24 mouse cellular contexts compared by ENCODE assay signal in the genomic region with DNA sequence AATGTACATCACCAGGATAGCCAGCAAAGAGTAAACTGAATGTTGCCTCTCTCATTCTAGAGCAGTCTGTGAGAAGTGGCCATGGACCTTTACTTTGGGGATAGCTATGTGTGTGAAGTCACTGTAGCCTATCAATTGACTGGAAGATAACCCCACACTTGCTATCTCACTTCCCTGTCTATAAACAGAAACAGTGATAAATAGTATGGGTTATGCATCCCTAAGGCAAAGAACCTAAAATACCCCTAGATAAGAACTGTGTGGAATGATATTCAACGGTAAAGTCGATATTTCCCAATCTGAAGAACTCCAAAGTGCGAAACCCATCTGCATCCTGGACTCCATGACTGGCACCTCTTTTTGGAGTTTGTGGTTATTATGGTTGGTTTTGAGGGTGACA. TPM values are rescaled to one million over a fixed set of nuclear protein-coding genes. Genes with fewer than 3 reads are reported as not detected.
DNase-seq lines count a peak whose midpoint lies in the region; TF ChIP-seq lines count a peak whose summit lies in the region.
"Had no signal": no experiment of that assay in that cellular context is flagged by ENCODE, and none has a peak within 500 bp of the region (broad histone marks: within the 10 kb centered on the region; RNA-seq: fewer than 3 reads in every experiment).

No protein-coding gene starts in this region.

- H3K4me3 ChIP-seq in ES-Bruce4 (ENCODE audit: low read depth, low read length) (no peak overlapping the region), MEL (ENCODE audit: control insufficient read depth in 1 of 2, insufficient read depth in 1 of 2, low read depth in 2 of 2, low read length in 2 of 2) (peak overlapping the region in 1 of 2 experiments; percentile 25; a peak in 1 of 4 replicates)

- TF ChIP-seq EP300 in ES-Bruce4 (IDR thresholded peaks at IDR 0.05; ENCODE audit: insufficient read depth, low read depth, low read length) (no peak), MEL (IDR thresholded peaks at IDR 0.05; ENCODE audit: low read depth in 1 of 2, low read length in 2 of 2) (no peak)

- H3K27me3 ChIP-seq in ES-Bruce4 (ENCODE audit: control insufficient read depth, insufficient read depth, low read length, poor library complexity, severe bottlenecking): no peaks in the 10 kb centered on the region
- no peaks in the 10 kb centered on the region for H3K27me3 ChIP-seq in MEL (ENCODE audit: control insufficient read depth in 1 of 2, insufficient read depth in 2 of 2, low read length in 2 of 2)
- H3K27me3 ChIP-seq: CH12.LX, Patski had no signal

- TF ChIP-seq RAD21 in MEL (IDR thresholded peaks at IDR 0.05; ENCODE audit: low read depth, low read length): no peak

- H3K27ac ChIP-seq in ES-Bruce4 (ENCODE audit: insufficient read depth, low read length) (no peak overlapping the region), MEL (ENCODE audit: control insufficient read depth, low read depth, low read length) (no peak overlapping the region)

- DNase-seq in 416B (ENCODE audit: low read depth) (peak; percentile 12), MEL (ENCODE audit: low read depth, low spot score) (peak; percentile 69), MEL-GATA-1-ER (ENCODE audit: extremely low read depth, low read depth) (peak; percentile 21)
- no peak for DNase-seq in right cerebral cortex, adult 2 months (ENCODE audit: low spot score in 2 of 2)
- no peak for DNase-seq in layer of hippocampus, adult 8-10 months (ENCODE audit: low spot score in 2 of 2)
- no peak for DNase-seq in gastrocnemius, postnatal 14 days
- no peak for DNase-seq in heart, postnatal 14 days
- DNase-seq: adrenal gland, adult 2 months; adrenal gland, adult 8-10 months; adrenal gland, postnatal 10 days; adrenal gland, postnatal 14 days; adrenal gland, postnatal 25 days; adrenal gland, postnatal 36 days; B cell, adult 2 months; cerebellum, adult 11 months; cerebellum, adult 11-12 months; cerebellum, adult 18-20 months; cerebellum, adult 2 months; cerebellum, adult 8-10 months; cerebellum, adult 9-10 months had no signal

- peaks cover 6% of the 10 kb centered on the region for H3K4me1 ChIP-seq in ES-Bruce4 (ENCODE audit: control insufficient read depth, insufficient read depth, low read length)
- H3K4me1 ChIP-seq in MEL (ENCODE audit: control insufficient read depth in 1 of 2, insufficient read depth in 2 of 2, low read length in 2 of 2): peaks cover 0 to 14% of the 10 kb centered on the region in 2 experiments; a peak in 1 of 4 replicates

- H3K9ac ChIP-seq in ES-Bruce4 (ENCODE audit: low read depth, poor library complexity, severe bottlenecking) (0 out of 2 replicates have a peak overlapping the region, but pooled peaks have one; percentile 8), MEL (ENCODE audit: control insufficient read depth, low read depth, low read length, poor library complexity, severe bottlenecking) (no peak overlapping the region)

- H3K36me3 ChIP-seq in ES-Bruce4 (ENCODE audit: control insufficient read depth, insufficient read depth, low read length, poor library complexity, severe bottlenecking): no peaks in the 10 kb centered on the region
- H3K36me3 ChIP-seq in MEL (ENCODE audit: control insufficient read depth in 1 of 2, insufficient read depth in 2 of 2, low read length in 2 of 2): peaks cover 0 to 2% of the 10 kb centered on the region in 2 experiments; a peak in 1 of 4 replicates
- H3K36me3 ChIP-seq: G1E had no signal

- TF ChIP-seq POLR2A in ES-Bruce4 (IDR thresholded peaks at IDR 0.05; ENCODE audit: insufficient read depth, low read length) (no peak), MEL (IDR thresholded peaks at IDR 0.05; ENCODE audit: control insufficient read depth in 1 of 2, insufficient read depth in 1 of 2, low read depth in 1 of 2, low read length in 2 of 2, poor library complexity in 1 of 2) (no peak)

- intact Hi-C loops in gastrocnemius, postnatal 14 days (cut with DNase I; ENCODE audit: low total_unique reads): loop anchor here (5.0 kb wide), 1 partner anchor 166 kb away; no protein-coding TSS in a partner anchor
- intact Hi-C loops in heart, postnatal 14 days (cut with DNase I): loop anchor here (5.0 kb wide), 1 partner anchor 181 kb away; a partner anchor contains a TSS

- H3K9me3 ChIP-seq in ES-Bruce4 (replicated peaks; ENCODE audit: control insufficient read depth, insufficient read depth, low read length, poor library complexity, severe bottlenecking): no peaks in the 10 kb centered on the region
- no peaks in the 10 kb centered on the region for H3K9me3 ChIP-seq in MEL (replicated peaks; ENCODE audit: insufficient read depth, low read length)
- H3K9me3 ChIP-seq: G1E had no signal

- no peaks in the 10 kb centered on the region for H3K79me2 ChIP-seq in MEL (ENCODE audit: control insufficient read depth, insufficient read depth, low read length, poor library complexity)

- TF ChIP-seq CTCF in ES-Bruce4 (IDR thresholded peaks at IDR 0.05; ENCODE audit: low read depth, low read length): no peak
- no peak for TF ChIP-seq CTCF in MEL (IDR thresholded peaks at IDR 0.05 in 2 of 3, conservative IDR thresholded peaks at IDR 0.05 in 1 of 3; ENCODE audit: control insufficient read depth in 1 of 3, insufficient read depth in 1 of 3, low read depth in 2 of 3, low read length in 3 of 3, poor library complexity in 1 of 3, severe bottlenecking in 1 of 3)

TF ChIP-seq in MEL, 35 proteins besides CTCF, POLR2A, EP300 and RAD21:
- TF ChIP-seq GATA1 (IDR thresholded peaks at IDR 0.05; ENCODE audit: low read depth, low read length) (peak; percentile 53; the same call in 1 of the 2 replicates), SMC3 (IDR thresholded peaks at IDR 0.05; ENCODE audit: low read depth, low read length) (no peak), MAFK (IDR thresholded peaks at IDR 0.05; ENCODE audit: borderline replicate concordance, low read depth, low read length) (peak; percentile 60; the same call in 1 of the 2 replicates), TBP (IDR thresholded peaks at IDR 0.05; ENCODE audit: low read depth, low read length) (peak; percentile 97), MEF2A (IDR thresholded peaks at IDR 0.05; ENCODE audit: extremely low read depth, insufficient replicate concordance, low read depth, low read length, poor library complexity, severe bottlenecking) (peak; percentile 56; the same call in 1 of the 2 replicates)

RNA-seq across cellular contexts. Expression of a gene that starts 53.1 kb away (rescaled TPM):
- polyA plus RNA-seq in ES-Bruce4 (2011; ENCODE audit: insufficient read depth, insufficient read length, low read depth, missing spikeins) (119 and 122 TPM in 2 replicates), MEL (2012; ENCODE audit: insufficient read depth in 1 of 2, insufficient read length in 2 of 2, low read depth in 1 of 2, low replicate concordance in 2 of 2, missing spikeins in 1 of 2) (10 to 100 TPM in 1 of 2 experiments, not detected in 1; 19.8 TPM)
- total RNA-seq in MEL (2012; rRNA removed): 3.2 and 3.8 TPM in 2 replicates
- 10 to 100 TPM; 25.9 to 38.3 (median 31.6) TPM for total RNA-seq in layer of hippocampus, adult 8-10 months (2022)
- 10 to 100 TPM; 23.8 to 25.6 TPM for total RNA-seq in gastrocnemius, postnatal 14 days (2021)
- 10 to 100 TPM; 33.3 to 34.1 TPM for total RNA-seq in heart, postnatal 14 days (2021)

Comparison
In these comparisons a context has a peak if more than half of its experiments do, and no peak if none do; other contexts are left out.
1. DNase-seq: peak in 416B (single experiment), MEL (single experiment) and MEL-GATA-1-ER (single experiment); none in right cerebral cortex, adult 2 months (0 of 2), layer of hippocampus, adult 8-10 months (0 of 2), gastrocnemius, postnatal 14 days (single experiment) and heart, postnatal 14 days (0 of 2).